Mouse (Mus musculus) lung, embryonic 16.5 days (tissue): Measurements from ENCODE around the gene Cst9. TPM values are rescaled to one million over a fixed set of nuclear protein-coding genes. Genes with fewer than 3 reads are reported as not detected.

Experiments
- ATAC-seq: fragments of 200-750 bp; cut with Nextera tagmentation; 2 replicates; pipeline ENCODE4 v1.8.0; 2017; ENCODE audit warnings: low read depth, mild to moderate bottlenecking, moderate library complexity
- H3K27ac ChIP-seq: fragments of 300-500 bp; sonication (generic); 2 replicates; pipeline ENCODE4 v1.5.1; 2014; ENCODE audit warnings: mild to moderate bottlenecking, control low read depth, low read length
- H3K27me3 ChIP-seq: fragments of 300-500 bp; sonication (generic); 2 replicates; pipeline ENCODE4 v1.6.1; 2014; ENCODE audit warnings: low read depth, low read length, mixed read lengths; ENCODE audit not compliant: control insufficient read depth, insufficient read depth
- H3K36me3 ChIP-seq: fragments of 300-500 bp; sonication (generic); 2 replicates; pipeline ENCODE4 v1.6.1; 2014; ENCODE audit warnings: low read length; ENCODE audit not compliant: control insufficient read depth, insufficient read depth
- H3K4me1 ChIP-seq: fragments of 300-500 bp; sonication (generic); replicated peaks from 2 replicates; pipeline ENCODE4 v1.6.1; 2014; ENCODE audit warnings: low read length, mixed read lengths; ENCODE audit not compliant: control insufficient read depth, insufficient read depth
- H3K4me2 ChIP-seq: fragments of 300-500 bp; sonication (generic); 2 replicates; pipeline ENCODE4 v1.6.1; 2014; ENCODE audit warnings: low read depth, low read length, control low read depth
- H3K4me3 ChIP-seq: fragments of 300-500 bp; sonication (generic); 2 replicates; pipeline ENCODE4 v1.5.1; 2014; ENCODE audit warnings: mild to moderate bottlenecking, low read length, control low read depth
- H3K9ac ChIP-seq: fragments of 300-500 bp; sonication (generic); 2 replicates; pipeline ENCODE4 v1.6.1; 2014; ENCODE audit warnings: low read length, control low read depth
- H3K9me3 ChIP-seq: fragments of 300-500 bp; sonication (generic); 2 replicates; pipeline ENCODE4 v1.6.1; 2016; ENCODE audit warnings: low read length; ENCODE audit not compliant: control insufficient read depth
- WGBS: fragments of 180-500 bp; shearing (Covaris S2); extraction: QIAGEN DNeasy Blood & Tissue Kit; methylation state at CpG from one replicate; pipeline ENCODE4 v1.1.7; 2014; 5-methylcytosine and 5-hydroxymethylcytosine counted together
- polyA plus RNA-seq: library from polyadenylated mRNA; unstranded; fragments of >200 nt; fragmentation: Nextera tagmentation; extraction: Ambion mirVana; gene quantifications from 2 replicates; pipeline ENCODE4 v1.2.1, GENCODE M21; 2015

Gene Cst9
- 0.24 TPM in 1 of 2 replicates, not detected in the other for polyA plus RNA-seq

DNA sequence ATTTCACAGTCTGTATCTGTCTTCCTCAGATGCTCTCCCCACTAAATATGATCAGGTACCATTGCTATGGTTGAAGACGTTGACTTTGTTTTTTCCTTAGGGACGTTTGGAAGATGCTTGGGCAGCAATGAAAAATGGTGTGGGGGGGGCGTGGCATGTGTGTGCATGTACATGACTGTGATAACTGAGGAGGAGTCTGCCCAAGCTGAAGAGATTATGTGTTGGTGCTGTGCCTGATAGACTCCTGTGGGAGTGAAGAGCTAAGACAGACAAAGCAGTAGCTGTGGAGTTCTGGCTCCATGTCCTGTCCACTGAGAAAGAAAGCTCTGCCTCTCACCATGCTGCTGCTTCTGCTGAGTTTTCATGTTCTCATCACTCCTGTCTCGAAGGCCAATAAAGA, at the start of gene Cst9:
TSS of gene Cst9 (plus strand) at position 236 of the 400 bp plus-strand sequence.
- no peaks in the 10 kb centered on the region for H3K4me1 ChIP-seq
- no peak for ATAC-seq
- H3K36me3 ChIP-seq: no peaks in the 10 kb centered on the region
- WGBS: 47% methylated on average over 4 of the region's 4 CpGs
- H3K4me2 ChIP-seq: no peak within 1 kb of the TSS
- no peaks in the 10 kb centered on the region for H3K27me3 ChIP-seq
- H3K9ac ChIP-seq: no peak within 1 kb of the TSS
- H3K4me3 ChIP-seq: no peak within 1 kb of the TSS
- H3K9me3 ChIP-seq: no peaks in the 10 kb centered on the region
- no peak within 1 kb of the TSS for H3K27ac ChIP-seq

GRCm38 (mm10) chr2:148789142-148789541, 45.8 kb upstream of the Cst9 start, which contains the start of gene Cst12:
Gene Cst12 (plus strand): TSS chr2:148789361.
- WGBS: 87% methylated on average over 6 of the region's 6 CpGs
- ATAC-seq: no peak
- no peak within 1 kb of the TSS for H3K27ac ChIP-seq

DNA sequence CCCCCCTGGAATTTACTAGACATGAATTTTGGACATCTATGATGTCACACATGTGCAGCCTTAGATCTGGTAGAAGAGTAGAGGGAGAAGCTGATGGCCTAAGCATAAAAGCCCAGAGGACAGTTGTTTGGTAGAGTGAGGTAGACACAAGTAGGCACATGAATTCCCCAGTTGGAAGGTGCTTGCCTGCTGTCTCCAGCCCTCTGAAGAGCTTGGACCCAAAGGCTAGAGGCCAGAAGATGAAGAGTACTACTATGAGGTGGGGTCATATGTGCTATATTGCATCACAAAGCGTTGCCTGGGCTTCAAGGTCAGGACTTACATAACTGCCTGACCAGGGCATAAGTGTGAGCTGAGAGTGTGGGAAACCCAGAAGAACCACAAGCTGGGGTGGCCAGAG, 36.5 kb upstream of the Cst9 start, which contains the start of gene Cst8:
TSS of gene Cst8 (plus strand) at position 301 of the 400 bp plus-strand sequence.
- no peak for ATAC-seq
- H3K4me2 ChIP-seq: no peak within 1 kb of the TSS
- no peaks in the 10 kb centered on the region for H3K36me3 ChIP-seq
- 76% methylated on average over 1 of the region's 1 CpGs for WGBS
- no peaks in the 10 kb centered on the region for H3K27me3 ChIP-seq
- H3K4me1 ChIP-seq: no peaks in the 10 kb centered on the region
- H3K9me3 ChIP-seq: no peaks in the 10 kb centered on the region
- no peak within 1 kb of the TSS for H3K27ac ChIP-seq
- no peak within 1 kb of the TSS for H3K4me3 ChIP-seq
- no peak within 1 kb of the TSS for H3K9ac ChIP-seq

More at GRCm38 (mm10) chr2:148789142-148789541, 45.8 kb upstream of the Cst9 start, which contains the start of gene Cst12:
- Histone ChIP-seq H3K4me3 (no peak within 1 kb of the TSS), H3K36me3 (no peaks in the 10 kb centered on the region), H3K4me2 (no peak within 1 kb of the TSS), H3K9ac (no peak within 1 kb of the TSS), H3K9me3 (no peaks in the 10 kb centered on the region), H3K27me3 (no peaks in the 10 kb centered on the region), H3K4me1 (no peaks in the 10 kb centered on the region)

GRCm38 (mm10) chr2:148801491-148801921, 33.4 kb upstream of the Cst9 start:
- H3K9ac ChIP-seq: no peak overlapping the region
- H3K36me3 ChIP-seq: no peaks in the 10 kb centered on the region
- no peak overlapping the region for H3K27ac ChIP-seq
- no peak overlapping the region for H3K4me3 ChIP-seq
- no peaks in the 10 kb centered on the region for H3K4me1 ChIP-seq
- no peak for ATAC-seq
- WGBS: 31% methylated on average over 3 of the region's 3 CpGs
- H3K9me3 ChIP-seq: no peaks in the 10 kb centered on the region
- H3K27me3 ChIP-seq: no peaks in the 10 kb centered on the region
- no peak overlapping the region for H3K4me2 ChIP-seq

DNA sequence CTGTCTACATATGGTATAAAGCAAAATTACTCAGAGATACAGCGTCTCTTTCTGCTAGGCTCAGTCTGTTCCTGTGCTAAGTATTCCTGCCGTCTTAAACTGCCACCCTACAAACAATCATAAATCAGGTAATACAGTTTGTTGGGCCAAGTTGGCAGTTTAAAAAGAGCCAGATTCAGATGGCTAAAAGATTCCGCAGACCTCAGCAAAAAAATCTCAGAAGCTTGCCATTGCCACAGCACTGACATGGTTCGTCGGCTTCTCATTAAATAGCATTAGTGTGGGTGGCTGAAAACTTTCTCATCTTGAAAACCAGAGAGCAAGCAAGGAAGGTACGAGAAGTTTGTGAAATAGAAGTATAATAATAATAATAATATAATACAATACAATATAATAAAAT, 28.3 kb upstream of the Cst9 start:
- ATAC-seq: no peak
- WGBS: 69% methylated on average over 6 of the region's 6 CpGs
- H3K27ac ChIP-seq: no peak overlapping the region

GRCm38 (mm10) chr2:148819909-148820308, 15.0 kb upstream of the Cst9 start, which contains the start of gene Cst13:
Gene Cst13 (plus strand): TSS chr2:148820081.
- Histone ChIP-seq H3K27ac (no peak within 1 kb of the TSS), H3K9ac (no peak within 1 kb of the TSS), H3K4me1 (no peaks in the 10 kb centered on the region), H3K27me3 (no peaks in the 10 kb centered on the region), H3K36me3 (no peaks in the 10 kb centered on the region), H3K4me3 (no peak within 1 kb of the TSS), H3K4me2 (no peak within 1 kb of the TSS), H3K9me3 (no peaks in the 10 kb centered on the region)
- no peak for ATAC-seq

More for the DNA sequence above, 28.3 kb upstream of the Cst9 start:
- Histone ChIP-seq H3K4me3 (no peak overlapping the region), H3K36me3 (no peaks in the 10 kb centered on the region), H3K4me2 (no peak overlapping the region), H3K4me1 (no peaks in the 10 kb centered on the region), H3K27me3 (no peaks in the 10 kb centered on the region), H3K9ac (no peak overlapping the region), H3K9me3 (no peaks in the 10 kb centered on the region)

GRCm38 (mm10) chr2:148825986-148826385, 9.0 kb upstream of the Cst9 start:
- Histone ChIP-seq H3K27ac (no peak overlapping the region), H3K4me1 (no peaks in the 10 kb centered on the region), H3K27me3 (no peaks in the 10 kb centered on the region), H3K9me3 (no peaks in the 10 kb centered on the region), H3K36me3 (no peaks in the 10 kb centered on the region), H3K4me3 (no peak overlapping the region), H3K4me2 (no peak overlapping the region), H3K9ac (no peak overlapping the region)
- no peak for ATAC-seq
- WGBS: 24% methylated on average over 1 of the region's 1 CpGs

GRCm38 (mm10) chr2:148838075-148838777, 3.3 kb downstream of the Cst9 start:
- H3K4me2 ChIP-seq: no peak overlapping the region
- no peaks in the 10 kb centered on the region for H3K36me3 ChIP-seq
- ATAC-seq: 0 out of 2 replicates have a peak, but pooled peaks have one; percentile 36
- H3K9ac ChIP-seq: no peak overlapping the region
- no peak overlapping the region for H3K27ac ChIP-seq
- H3K27me3 ChIP-seq: no peaks in the 10 kb centered on the region
- no peaks in the 10 kb centered on the region for H3K9me3 ChIP-seq
- H3K4me1 ChIP-seq: no peaks in the 10 kb centered on the region
- H3K4me3 ChIP-seq: no peak overlapping the region
- WGBS: 55% methylated on average over 5 of the region's 5 CpGs

DNA sequence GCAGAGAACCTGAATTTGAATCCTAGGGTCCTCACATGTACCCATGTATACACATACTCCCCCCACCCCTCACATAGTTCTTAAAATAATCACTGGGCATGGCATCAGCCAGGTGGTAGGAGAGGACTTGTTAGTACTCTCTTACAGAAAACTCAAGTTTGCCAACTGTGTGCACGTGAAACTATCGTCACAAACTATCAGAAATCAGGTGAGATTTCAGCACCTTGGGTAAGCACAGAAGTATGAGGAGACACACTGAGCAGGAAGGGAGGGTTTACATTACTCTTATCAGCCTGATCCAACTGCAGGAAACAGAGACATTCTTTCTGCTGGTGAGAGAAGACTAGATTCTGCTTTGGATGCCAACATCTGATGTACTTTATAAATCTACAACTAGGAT, 4.3 kb downstream of the Cst9 start:
- Histone ChIP-seq H3K9me3 (no peaks in the 10 kb centered on the region), H3K4me1 (no peaks in the 10 kb centered on the region), H3K27ac (no peak overlapping the region), H3K36me3 (no peaks in the 10 kb centered on the region), H3K27me3 (no peaks in the 10 kb centered on the region), H3K4me3 (no peak overlapping the region), H3K4me2 (no peak overlapping the region), H3K9ac (no peak overlapping the region)
- no peak for ATAC-seq
- WGBS: 38% methylated on average over 2 of the region's 2 CpGs
